Mouse (Mus musculus) right cerebral cortex, adult 2 months (tissue): ENCODE data around the gene Bcl9.

ENCODE experiments used
- DNase-seq, 2 experiments: peaks; one replicate each; pipeline ENCODE4 v3.0.0; 2021 to 2022; ENCODE audit warnings: low spot score in 2 of 2

Bcl9 gene

DNA sequence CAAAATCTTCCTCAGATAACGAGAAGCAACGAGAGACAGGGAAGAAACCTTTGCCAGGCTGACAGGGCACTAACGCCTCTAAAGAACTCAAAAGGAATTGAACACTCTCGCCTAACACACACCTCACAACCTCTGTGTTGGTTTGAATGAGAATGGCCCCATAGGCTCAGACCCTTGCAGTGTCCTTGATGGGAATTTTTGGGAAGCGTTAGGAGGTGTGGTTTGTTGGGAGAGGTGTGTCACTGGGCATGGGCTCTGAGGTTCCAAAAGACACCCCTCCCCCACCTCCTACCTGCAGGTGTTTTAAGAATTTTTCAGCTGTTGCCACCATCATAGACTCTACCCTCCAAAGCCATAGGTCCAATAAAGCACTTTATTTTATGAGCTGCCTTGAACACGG, 118.8 kb downstream of the Bcl9 start:
- DNase-seq, result no peak

DNA sequence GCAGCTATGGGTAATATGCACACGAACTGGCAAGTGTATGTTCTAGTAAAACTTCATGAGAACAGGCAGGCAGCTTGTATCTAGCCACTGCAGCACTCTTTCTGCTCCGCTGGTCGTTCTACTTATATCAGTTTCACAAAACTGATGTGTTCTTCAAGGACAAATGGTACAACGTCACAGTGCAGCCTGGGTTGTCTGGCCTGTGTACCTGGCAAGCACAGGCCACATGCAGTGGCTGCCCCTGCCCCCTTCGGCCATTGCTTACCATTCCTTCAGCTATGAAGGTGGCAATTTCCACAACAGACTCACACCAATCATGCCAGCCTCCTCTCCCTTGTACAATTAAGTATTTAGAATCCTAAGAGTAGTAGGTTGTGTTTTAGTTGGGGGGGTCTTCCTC, 125.1 kb downstream of the Bcl9 start:
- DNase-seq, result no peak

- no peak for DNase-seq
Observed at GRCm38 (mm10) chr3:97172231-97172630, 125.5 kb downstream of the Bcl9 start.

DNA sequence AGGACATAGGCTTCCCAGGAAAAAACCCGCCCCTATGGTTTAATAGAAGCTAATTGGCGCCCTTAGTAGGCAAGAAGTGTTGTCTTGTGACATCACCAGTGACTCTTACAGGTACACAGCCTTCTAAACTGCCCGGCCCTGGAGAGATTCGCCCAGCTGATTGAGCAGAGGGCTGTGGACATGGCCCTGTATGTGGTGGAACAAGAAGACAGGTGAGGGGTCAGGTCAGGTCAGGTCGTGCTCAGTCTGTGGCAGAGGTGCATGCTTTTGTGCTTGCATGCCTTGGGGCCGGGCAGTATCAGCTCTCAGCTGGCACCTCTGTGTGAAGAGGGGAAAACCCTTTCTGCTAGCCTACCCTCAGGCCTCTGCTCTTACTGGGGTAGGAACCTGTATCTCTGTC, 126.2 kb downstream of the Bcl9 start:
- DNase-seq, result no peak

DNA sequence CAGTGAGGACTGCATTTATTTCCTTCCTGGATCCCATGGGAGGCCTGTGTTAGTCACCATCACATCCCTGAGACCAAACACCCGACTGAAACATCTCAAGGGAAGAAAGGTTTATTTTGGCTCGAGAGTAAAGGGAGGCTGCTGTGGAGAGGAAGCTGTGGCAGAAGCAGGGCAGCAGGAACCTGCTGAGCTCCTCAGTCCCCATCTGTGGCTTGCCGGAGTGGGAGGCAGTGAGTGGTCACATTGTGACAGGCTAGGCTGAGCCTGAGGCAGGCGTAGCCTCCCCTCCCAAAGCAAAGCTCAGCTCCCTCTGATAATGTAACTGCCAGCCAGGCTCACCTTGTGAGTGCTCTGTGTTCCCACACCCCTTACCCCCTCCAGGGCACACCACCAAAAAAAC, 130.6 kb downstream of the Bcl9 start:
- DNase-seq, result no peak

- no peak for DNase-seq
Observed at GRCm38 (mm10) chr3:97164477-97164876, 133.2 kb downstream of the Bcl9 start.

DNA sequence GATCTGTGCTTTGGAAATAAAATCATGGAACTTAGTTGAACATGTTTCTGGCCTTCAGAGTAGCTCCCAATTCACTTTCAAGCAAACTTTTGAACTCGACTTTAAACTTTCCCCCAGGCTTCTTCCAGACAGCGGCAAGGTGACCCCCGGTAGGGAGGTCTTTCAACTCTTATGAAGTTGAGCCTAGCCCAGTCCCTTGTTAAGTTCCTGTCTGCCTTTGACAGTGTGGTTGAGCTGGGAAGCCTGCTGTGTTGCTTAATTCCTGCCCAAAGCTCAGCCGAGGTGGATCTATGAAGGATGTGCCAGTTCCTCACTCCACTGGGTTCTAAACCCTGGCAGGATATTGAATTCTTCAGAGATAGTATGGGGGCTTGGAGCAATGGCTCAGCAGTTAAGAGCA, 135.9 kb downstream of the Bcl9 start:
- DNase-seq, result no peak

- DNase-seq, result peak; percentile 36 to 43
Observed at GRCm38 (mm10) chr3:97160908-97161307, 136.8 kb downstream of the Bcl9 start.

DNA sequence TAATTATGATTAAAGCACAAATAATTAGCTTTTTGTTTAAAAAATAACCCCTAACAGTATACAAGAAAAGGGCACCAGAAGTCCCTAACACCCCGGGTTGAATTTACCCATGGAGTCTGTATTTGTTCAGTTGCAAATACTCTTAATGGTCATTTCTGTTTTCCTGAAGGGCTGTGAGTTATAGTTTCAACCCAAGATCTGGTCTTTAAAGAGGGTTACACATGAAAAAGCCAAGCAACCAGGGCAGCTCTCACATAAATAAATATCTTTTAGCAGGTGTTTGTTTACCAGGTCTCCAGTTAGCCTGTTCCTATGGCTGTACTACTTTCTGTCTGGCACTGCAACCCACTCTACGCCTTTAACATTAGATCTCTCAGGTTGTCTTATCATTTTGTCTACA, 137.7 kb downstream of the Bcl9 start:
- DNase-seq, result no peak

- DNase-seq, result no peak
Observed at GRCm38 (mm10) chr3:97159509-97159850, 138.2 kb downstream of the Bcl9 start.

- peak; percentile 92 to 94 for DNase-seq
Observed at GRCm38 (mm10) chr3:97158611-97159508, 138.9 kb downstream of the Bcl9 start, which contains the start of gene Acp6. TSS of gene Acp6 (plus strand) at chr3:97158777.

DNA sequence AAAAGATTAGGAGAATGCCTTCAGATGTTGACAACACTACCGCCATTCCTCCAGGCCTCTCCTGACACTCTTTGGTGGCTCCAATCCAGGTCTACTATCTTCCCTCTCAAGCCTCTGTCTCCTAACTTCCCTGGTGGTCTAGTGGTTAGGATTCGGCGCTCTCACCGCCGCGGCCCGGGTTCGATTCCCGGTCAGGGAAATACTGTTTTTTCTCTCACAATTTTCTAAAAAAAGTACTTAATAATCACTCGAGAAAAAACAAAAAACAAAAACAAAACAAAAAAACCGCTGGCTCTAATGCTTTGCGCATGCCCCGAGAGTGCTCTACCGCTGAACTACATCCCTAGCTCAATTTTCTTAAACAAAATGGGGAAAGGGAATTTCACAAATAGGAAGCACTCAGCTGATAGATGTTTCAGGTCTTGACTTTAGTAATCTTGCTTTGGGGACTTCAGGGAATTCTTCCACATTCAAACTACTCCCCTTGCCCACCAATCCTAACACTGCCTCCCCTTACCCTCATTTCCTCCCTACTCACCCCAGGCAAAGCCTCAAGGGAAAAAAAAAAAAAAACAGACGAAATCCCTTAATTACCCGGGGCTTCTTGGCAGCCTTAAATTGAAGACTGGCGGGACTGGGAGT, 139.6 kb downstream of the Bcl9 start:
- peak; percentile 95 to 99 for DNase-seq

DNA sequence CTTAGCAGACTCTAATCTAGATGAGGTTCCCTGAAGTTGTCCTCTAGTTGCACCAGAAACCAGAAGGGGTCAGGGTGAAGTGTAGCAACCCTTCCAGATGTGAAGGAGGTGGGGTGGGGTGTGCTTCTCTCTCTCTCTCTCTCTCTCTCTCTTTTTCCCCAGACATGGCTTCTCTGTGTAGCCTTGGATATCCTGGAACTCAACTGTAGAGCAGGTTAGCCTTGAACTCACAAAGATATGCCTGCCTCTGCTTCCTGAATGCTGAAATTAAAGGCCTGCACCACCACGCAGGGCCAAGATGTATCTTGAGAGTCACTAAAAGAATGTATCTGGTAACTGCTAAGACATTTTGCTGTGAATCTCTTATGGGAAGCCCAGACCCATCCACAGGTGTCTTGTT, 140.4 kb downstream of the Bcl9 start:
- no peak for DNase-seq

- no peak for DNase-seq
Observed at GRCm38 (mm10) chr3:97156431-97156830, 141.3 kb downstream of the Bcl9 start.
